Mouse (Mus musculus) cerebellum, postnatal 25 days (tissue): ENCODE data around the gene Cpne5.
"Not testable (repeated sequence)": the region's sequence is repeated elsewhere in the genome, so short reads cannot be mapped to it uniquely, and the experiment has no call there.

Experiments used
- DNase-seq, 2 experiments: peaks; one replicate each; pipeline ENCODE4 v3.0.0; 2021; ENCODE audit warnings: mixed read lengths in 2 of 2

The Cpne5 gene

DNA sequence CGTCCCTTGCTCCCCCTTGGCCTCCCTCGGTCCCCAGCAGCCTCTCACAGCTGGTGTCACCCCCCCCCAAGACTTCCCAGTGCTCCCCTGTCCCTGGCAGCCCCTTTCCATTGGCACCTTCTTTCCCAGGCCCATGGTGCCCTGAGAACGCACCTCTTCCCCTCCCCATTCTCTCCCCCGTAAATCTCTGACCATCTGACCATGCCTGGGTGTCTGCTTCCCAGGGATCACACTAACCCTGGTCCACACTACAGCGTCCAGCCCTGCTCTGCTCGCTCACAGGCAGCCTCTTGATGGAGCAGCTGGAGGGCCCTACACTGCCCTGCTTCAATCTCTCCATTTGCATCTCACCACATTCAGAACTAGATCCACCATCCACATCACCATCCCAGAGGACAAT is 18.5 kb upstream of the Cpne5 start:
- no peak for DNase-seq

DNA sequence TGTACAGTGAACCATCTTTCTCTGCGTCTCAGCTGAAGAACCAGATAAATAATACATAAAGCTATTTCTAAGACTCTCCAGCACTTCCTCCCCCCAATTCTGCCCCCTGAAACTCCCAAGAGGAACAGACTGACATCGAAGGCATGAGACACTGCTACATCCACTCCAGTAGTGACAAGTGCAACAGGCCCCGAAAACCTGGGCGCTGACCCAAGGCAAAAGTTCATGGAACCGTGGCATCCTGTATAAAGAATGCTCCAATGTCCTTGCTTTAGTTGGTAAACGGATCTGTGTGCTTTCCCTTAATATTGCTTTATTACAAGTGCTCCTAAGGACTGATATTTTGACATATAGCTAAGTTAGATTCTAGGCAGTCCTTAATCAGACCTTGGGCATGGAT is 16.8 kb upstream of the Cpne5 start:
- not testable (repeated sequence) for DNase-seq

DNA sequence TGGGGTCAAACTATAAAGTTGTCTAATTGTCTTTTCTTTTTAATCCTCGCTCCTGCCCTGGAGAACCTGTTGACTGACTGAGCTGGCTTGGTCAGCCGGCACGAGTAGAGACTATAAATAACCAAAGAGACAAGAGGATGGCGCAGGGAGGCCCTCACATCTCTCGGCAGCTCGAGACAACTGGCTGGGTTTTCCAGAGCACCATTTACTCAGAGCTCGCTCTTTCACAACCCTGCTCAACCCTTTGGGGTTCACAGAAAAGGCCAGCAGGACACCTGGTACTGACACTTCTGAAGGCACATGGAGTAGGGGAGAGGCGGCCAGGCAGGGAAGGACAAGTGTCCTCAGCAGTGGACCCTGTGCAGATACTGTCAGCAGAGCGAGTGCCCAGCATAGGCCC is 15.7 kb upstream of the Cpne5 start:
- no peak for DNase-seq

DNA sequence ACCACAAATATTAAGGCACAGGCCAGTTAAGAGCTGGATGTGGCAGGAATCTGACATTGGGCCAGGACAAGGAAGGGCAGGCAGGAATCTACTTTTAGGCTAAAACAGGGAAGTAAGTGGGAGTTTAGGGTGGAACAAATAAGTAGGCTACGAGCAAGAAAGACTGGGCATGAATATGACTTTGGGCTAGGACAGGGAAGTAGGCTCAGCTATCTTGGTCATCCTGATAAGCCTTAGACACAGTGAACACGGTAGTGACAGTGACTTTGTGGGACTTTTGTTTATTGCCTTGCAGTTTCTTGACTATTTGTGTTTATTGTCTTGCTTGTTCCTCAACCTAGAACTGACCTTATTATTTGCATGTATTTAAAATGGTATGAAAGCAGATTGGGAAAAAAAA is 15.3 kb upstream of the Cpne5 start:
- no peak for DNase-seq

GRCm38 (mm10) chr17:29251608-29252390 is 13.8 kb upstream of the Cpne5 start:
- no peak for DNase-seq

- not testable (repeated sequence) for DNase-seq
Measured at GRCm38 (mm10) chr17:29251006-29251405, 13.0 kb upstream of the Cpne5 start.

GRCm38 (mm10) chr17:29249512-29249911 is 11.5 kb upstream of the Cpne5 start:
- peak in 1 of 2 experiments; percentile 61 for DNase-seq

DNA sequence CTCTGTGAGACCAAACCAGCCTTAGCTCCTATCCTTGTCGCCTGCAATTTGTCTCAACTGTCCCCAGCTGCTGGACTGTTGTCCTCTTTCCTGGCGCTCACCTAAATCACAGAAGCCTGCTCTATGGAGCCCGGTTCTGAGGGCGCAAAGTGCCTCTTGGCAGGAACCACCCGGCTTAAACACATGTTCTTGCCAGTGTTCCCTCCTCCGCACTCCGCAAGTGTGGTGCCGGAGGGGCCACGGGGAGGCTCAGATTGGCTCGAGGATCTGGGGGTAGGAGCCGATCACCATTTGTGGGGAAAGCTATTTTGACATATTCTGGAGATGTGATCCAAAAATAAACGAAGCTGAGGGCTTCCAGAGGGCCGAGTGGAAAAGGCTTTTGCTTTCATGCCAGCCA is 9.9 kb upstream of the Cpne5 start:
- DNase-seq, result no peak

DNA sequence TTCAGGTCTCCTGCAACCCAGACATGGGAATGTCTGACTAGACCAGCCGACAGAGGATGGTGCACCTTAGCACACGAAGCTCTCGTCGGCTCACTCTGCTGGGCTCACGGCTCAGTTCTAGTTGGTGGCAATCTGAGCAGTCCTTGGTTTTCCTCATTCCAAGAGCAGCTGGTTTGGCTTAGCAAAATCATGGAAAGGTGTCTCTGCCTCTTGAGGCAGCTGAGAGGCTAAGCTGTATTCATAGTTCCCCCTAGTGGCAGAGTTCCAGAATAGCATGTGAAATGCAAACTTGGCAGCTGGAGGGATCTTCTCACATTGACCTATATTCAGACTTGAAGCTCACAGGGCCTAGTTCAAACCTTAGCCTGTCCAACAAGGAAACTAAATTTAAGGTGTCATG is 8.6 kb upstream of the Cpne5 start:
- DNase-seq, result peak; percentile 46 to 57

GRCm38 (mm10) chr17:29245725-29246124 is 7.8 kb upstream of the Cpne5 start:
- peak in 1 of 2 experiments; percentile 40 for DNase-seq

DNA sequence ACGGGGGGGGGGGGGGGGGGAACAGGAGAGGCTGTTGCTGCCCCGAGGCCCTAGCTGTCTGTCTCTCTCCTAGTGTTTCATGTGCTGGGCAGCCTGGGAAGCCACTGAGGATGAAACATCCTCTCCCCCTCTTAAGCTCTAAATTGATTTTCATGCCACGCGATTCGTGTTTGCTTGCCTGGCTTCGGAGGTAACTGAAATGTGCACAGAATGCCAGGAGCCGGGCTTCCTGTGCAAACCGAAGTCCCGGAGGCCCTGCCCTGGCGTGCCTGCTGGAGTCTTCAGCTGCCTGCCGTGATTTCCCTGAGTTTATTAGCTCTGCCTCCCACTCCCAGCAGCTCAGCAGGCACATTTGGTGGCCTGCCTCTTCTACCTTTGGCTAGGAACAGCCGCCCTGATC is 6.9 kb upstream of the Cpne5 start:
- peak in 1 of 2 experiments; percentile 35 for DNase-seq

DNA sequence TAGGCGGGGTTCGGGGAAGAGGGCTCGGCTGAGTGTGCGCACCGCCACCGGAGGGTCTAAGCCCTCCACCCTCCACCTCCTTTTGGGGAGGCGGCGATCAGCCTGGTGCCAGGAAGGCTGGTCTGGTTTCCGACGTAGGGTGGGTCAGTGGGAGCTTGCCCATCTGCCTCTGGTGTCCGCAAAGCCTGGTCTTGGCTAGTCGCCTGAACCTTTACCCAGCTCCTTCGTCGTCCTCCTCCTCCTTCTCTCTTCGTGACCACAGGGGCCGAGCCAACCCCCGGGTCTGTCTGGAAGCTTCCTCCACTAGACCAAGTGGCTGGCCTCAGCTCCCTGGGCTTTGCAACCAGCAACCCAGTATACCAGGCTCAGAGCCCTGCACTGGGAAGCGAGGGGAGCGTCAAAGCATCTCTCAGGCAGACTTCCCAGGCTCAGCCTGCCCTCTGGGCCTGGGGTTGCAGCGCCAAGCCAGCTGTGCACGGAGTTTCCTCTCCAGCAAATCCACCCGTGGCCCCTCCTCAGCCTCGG is 516 bp upstream of the Cpne5 start:
- peak in 1 of 2 experiments; percentile 30 for DNase-seq

DNA sequence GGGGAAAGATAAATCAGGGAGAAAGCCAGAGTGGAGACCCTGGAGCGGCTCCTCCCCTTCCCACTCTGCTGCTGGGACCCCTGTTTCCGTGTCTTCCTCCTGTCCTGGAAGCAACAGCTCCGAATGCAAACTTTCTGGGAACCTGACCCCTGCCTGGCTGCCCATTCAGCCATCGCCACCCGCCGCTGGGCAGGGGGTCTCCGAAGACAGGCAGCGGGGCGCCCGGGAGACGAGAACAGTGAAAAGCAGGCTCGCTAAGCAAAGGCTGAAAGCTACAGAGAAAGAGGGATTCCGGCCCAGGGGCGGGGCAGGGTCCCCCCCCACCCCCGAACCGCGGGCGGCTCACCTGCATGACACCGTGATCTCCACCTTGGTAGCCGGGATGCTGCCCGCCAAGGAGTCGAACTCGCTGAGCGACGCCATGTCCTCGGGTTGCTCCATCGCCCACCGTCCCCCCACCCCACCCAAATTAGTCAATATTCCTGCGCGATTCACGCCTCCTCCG is 648 bp downstream of the Cpne5 start:
- no peak for DNase-seq

DNA sequence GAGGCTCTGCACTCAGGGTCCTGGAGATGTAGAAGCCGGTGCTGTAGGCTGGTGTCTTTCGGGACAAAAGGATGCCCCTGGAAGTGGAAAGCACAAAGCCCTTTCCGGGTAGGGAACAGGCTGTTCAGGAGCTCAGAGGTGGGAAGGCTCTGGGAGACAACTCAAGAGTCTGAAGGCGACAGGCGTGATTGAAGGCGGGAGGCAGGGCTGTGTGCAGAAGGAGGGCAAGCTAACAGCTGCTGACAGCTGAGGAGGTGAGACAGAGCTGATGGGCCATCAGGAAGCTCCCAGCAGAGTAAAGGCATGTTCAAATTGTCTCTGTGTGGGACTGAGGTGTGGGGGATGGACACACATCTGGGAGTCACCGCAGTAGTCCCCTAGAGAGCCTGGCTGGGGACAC is 1.9 kb downstream of the Cpne5 start:
- DNase-seq, result no peak

- peak in 1 of 2 experiments; percentile 41 for DNase-seq
Measured at GRCm38 (mm10) chr17:29231109-29231508, 6.9 kb downstream of the Cpne5 start.

- no peak for DNase-seq
Measured at GRCm38 (mm10) chr17:29220631-29221030, 17.3 kb downstream of the Cpne5 start.

- DNase-seq, result no peak
Measured at GRCm38 (mm10) chr17:29218017-29218416, 19.9 kb downstream of the Cpne5 start.

DNA sequence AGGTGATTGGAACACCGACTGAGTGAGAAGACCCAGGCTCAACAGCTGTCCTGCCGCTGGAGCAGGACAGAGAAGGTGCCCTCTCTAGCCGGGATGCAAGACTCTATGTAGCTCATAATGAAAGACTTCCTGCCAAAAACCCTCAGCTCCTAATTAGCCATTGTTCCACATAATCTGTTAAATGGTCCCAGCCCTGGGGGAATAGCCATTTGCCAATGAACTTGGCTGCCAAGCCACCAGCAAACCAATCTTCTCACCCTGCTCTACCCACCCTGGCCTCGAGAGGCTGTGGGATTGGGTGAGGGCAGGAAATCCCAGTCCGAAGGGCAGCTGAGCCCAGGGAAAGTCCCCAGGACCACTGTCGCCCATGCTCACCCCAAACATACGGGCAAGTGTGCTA is 21.9 kb downstream of the Cpne5 start:
- no peak for DNase-seq

GRCm38 (mm10) chr17:29214655-29215054 is 23.3 kb downstream of the Cpne5 start:
- no peak for DNase-seq

- no peak for DNase-seq
Measured at GRCm38 (mm10) chr17:29214193-29214456, 23.8 kb downstream of the Cpne5 start.

DNA sequence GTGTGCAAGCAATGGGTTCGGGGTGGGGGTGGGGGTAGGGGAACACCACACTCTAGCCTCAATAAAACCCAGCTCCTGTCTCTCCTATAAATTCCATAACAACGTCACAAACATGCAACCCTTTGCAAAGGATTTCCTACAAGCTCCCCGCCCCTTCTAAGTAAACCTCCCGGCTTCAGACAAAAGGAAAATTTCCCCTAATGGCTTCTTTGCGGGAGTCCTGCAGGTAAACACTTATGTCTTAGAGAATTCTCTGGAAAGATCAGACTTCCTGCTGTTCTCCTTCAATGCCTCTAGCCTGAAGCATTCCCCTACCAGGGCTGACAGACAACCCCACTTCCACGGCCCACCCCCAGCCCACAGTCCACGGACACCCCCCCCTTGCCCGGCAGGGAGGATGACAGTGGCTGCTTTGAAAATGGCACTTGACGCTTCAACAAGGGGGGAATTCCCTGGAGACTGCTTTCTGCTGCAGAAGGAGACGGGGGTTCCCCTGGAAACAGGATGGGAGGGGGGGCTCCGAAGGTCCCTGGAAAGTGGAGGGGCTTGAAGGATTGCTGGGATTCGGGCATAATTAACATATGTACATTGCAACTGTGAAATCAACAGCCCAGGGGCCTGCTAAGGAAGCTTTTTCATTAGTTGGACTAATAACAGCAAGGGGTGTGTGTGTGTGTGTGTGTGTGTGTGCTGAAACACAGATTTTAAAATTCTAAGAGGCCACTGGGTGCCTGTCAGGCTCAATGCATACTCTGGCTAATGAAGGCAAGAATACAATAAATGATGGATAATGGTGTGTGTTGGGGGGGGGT is 24.4 kb downstream of the Cpne5 start:
- DNase-seq, result no peak

GRCm38 (mm10) chr17:29211836-29212235 is 26.1 kb downstream of the Cpne5 start:
- DNase-seq, result no peak

GRCm38 (mm10) chr17:29210037-29210436 is 27.9 kb downstream of the Cpne5 start:
- DNase-seq, result no peak

- DNase-seq, result no peak
Measured at GRCm38 (mm10) chr17:29206052-29206451, 31.9 kb downstream of the Cpne5 start.
